Mouse (Mus musculus) adrenal gland, adult 8-10 months (tissue): Measurements from ENCODE around the gene Nudt17. TPM values are rescaled to one million over a fixed set of nuclear protein-coding genes. Genes with fewer than 3 reads are reported as not detected.
"Not testable (repeated sequence)": the region's sequence is repeated elsewhere in the genome, so short reads cannot be mapped to it uniquely, and the experiment has no call there.

Experiments
- DNase-seq: peaks from one replicate; pipeline ENCODE4 v3.0.0; 2022
- total RNA-seq, 4 experiments: library from RNA; stranded (reverse); gene quantifications; 2 replicates each; pipeline ENCODE4 v1.2.4; 2022

Nudt17 gene
- total RNA-seq, 4 experiments from 2014 or later: 1.1 to 2.6 (median 1.6) TPM

GRCm38 (mm10) chr3:96669727-96670468 is 38.5 kb downstream of the Nudt17 start, which contains the start of gene Ankrd35:
Gene Ankrd35 (plus strand): TSS chr3:96670131.
- peak; percentile 78 for DNase-seq

- no peak for DNase-seq
Observed at GRCm38 (mm10) chr3:96668424-96669067, 39.8 kb downstream of the Nudt17 start.

DNA sequence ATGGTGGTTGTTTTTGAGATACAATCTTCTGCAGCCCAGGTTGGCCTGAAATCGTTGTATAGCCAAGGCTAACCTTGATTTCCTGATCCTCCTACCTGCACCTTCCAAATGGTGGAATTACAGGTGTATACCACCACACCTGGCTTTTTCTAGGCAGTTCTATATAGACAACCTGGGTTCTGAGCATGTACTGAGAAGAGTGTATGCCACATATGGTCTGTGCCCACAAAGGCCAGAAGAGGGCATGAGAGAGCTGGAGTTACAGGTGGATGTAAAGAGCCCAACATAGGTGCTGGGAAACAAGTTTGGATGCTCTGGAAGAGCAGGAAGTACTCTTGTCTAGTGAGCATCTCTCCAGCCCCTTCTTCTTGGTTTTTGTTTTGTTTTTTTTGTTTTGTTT is 41.0 kb downstream of the Nudt17 start:
- no peak for DNase-seq

DNA sequence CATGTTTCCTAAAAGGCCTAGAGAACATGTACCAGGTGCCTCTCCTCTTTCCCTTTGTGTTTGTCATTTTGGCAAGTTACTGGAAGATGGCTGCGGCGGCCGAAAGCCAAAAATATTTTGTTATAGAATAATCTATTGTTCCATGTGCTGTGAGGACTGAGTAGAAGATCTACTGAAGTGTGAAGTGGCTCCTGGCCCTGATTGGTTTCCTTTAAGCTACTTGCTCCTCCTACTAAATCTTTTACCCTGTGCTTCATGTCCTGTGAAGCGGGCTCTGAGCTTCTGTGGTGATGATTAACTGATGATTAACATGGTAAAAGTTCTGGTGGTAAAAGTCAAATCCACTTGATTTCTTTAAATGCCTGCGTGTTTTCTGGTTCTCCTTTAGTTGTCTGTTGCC is 41.4 kb downstream of the Nudt17 start:
- no peak for DNase-seq

DNA sequence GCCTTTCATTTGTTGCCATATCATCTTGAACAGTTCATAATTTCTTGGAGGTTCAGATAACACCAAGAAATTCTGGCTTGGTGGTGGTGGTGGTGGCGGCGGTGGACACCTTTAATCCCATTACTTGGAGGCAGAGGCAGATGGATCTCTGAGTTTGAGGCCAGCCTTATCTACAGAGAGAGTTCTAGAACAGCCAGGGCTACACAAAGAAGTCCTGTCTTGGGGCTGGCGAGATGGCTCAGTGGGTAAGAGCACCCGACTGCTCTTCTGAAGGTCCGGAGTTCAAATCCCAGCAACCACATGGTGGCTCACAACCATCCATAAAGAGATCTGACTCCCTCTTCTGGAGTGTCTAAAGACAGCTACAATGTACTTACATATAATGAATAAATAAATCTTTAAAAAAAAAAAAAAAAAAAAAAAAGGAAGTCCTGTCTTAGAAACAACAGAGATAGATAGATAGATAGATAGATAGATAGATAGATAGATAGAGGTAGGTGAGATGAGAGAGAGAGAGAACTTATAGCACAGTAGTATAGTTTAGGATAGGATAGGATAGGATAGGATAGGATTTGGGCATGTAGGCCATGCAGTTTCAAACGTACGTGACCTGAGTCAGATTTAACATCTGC is 42.5 kb downstream of the Nudt17 start:
- not testable (repeated sequence) for DNase-seq

- peak; percentile 60 for DNase-seq
Observed at GRCm38 (mm10) chr3:96663432-96664239, 44.7 kb downstream of the Nudt17 start.

- no peak for DNase-seq
Observed at GRCm38 (mm10) chr3:96662731-96663316, 45.5 kb downstream of the Nudt17 start.

DNA sequence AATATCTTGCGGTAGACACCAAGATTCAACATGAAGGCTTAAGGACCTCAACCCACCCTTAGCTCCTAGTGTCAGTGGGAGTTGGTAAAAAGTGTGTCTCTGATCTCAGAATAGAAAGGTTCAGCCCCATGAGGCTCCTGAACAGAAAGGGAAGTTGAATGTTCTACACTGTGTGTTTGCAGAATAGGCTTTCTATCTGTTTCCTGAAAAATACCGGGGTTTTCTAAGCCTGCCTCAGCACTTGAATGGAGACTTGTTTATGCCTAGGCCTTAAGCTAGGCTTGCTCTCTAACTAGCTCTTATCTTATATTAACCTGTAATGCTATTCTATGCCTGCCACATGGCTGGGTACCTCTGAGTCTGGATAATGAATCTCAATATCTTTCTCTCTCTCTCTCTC is 47.5 kb downstream of the Nudt17 start:
- no peak for DNase-seq

Other genes with a start within 250 kb of the Nudt17 start
- under 1 TPM in 1 of 4 experiments, not detected in 3; 0.27 TPM for gene Hfe2, start 183.4 kb downstream of the Nudt17 start, total RNA-seq
- gene Txnip, start 150.6 kb downstream of the Nudt17 start, total RNA-seq: 100 to 1,000 TPM; 374 to 825 (median 652) TPM
- gene Gm16253, start 131.6 kb downstream of the Nudt17 start, total RNA-seq: not detected
- 10 to 100 TPM; 35.7 to 54.5 (median 40.0) TPM for gene Polr3gl, start 114.4 kb downstream of the Nudt17 start, total RNA-seq
- gene Ankrd34a, start 111.9 kb downstream of the Nudt17 start, total RNA-seq: 1 to 10 TPM; 1.1 to 2.3 (median 1.7) TPM
- gene Lix1l, start 107.4 kb downstream of the Nudt17 start, total RNA-seq: 10 to 100 TPM; 47.8 to 57.8 (median 54.5) TPM
- gene Rbm8a, start 78.6 kb downstream of the Nudt17 start, total RNA-seq: 100 to 1,000 TPM in 1 of 4 experiments, 10 to 100 TPM in 3; 54.6 to 101 (median 71.7) TPM
- 10 to 100 TPM; 51.1 to 60.0 (median 56.2) TPM for gene Pex11b, start 73.2 kb downstream of the Nudt17 start, total RNA-seq
- gene Gm42957, start 73.1 kb downstream of the Nudt17 start, total RNA-seq: under 1 TPM; 0.32 to 0.80 (median 0.40) TPM
- 1 to 10 TPM; 1.5 to 2.4 (median 1.8) TPM for gene Itga10, start 63.0 kb downstream of the Nudt17 start, total RNA-seq
- gene Ankrd35, start 38.4 kb downstream of the Nudt17 start, total RNA-seq: 1 to 10 TPM; 3.1 to 9.9 (median 5.0) TPM
- 10 to 100 TPM; 27.3 to 38.0 (median 32.6) TPM for gene Pias3, start 12.2 kb downstream of the Nudt17 start, total RNA-seq
- 10 to 100 TPM; 30.0 to 33.4 (median 31.1) TPM for gene Polr3c, start 19.1 kb upstream of the Nudt17 start, total RNA-seq
- gene Rnf115, start 19.1 kb upstream of the Nudt17 start, total RNA-seq: 10 to 100 TPM; 34.0 to 45.9 (median 39.5) TPM
- gene Pdzk1, start 120.7 kb upstream of the Nudt17 start, total RNA-seq: under 1 TPM in 1 of 4 experiments, not detected in 3; 0.22 TPM
- under 1 TPM in 2 of 4 experiments, not detected in 2; 0.23 to 0.27 TPM for gene Cd160, start 120.8 kb upstream of the Nudt17 start, total RNA-seq
- gene Gja5, start 196.1 kb upstream of the Nudt17 start, total RNA-seq: 1 to 10 TPM; 1.0 to 2.6 (median 1.3) TPM
- 10 to 100 TPM; 37.7 to 43.1 (median 41.9) TPM for gene Gpr89, start 196.8 kb upstream of the Nudt17 start, total RNA-seq
- gene Gja8, start 217.5 kb upstream of the Nudt17 start, total RNA-seq: not detected